Mouse (Mus musculus): Measurements from ENCODE around the gene Gtse1. TPM values are rescaled to one million over a fixed set of nuclear protein-coding genes. Genes with fewer than 3 reads are reported as not detected.

Gtse1 gene
- polyA plus RNA-seq, 1 experiment from 2014 or later = 23.0 TPM

- Histone ChIP-seq H3K9me3 (replicated peaks; ENCODE audit: control insufficient read depth, low read length) (no peaks in the 10 kb centered on the region), H3K36me3 (ENCODE audit: control insufficient read depth, insufficient read depth) (peaks cover 19% of the 10 kb centered on the region), H3K4me3 (ENCODE audit: low read depth, low read length) (no peak overlapping the region), H3K27ac (ENCODE audit: low read length) (no peak overlapping the region), H3K9ac (ENCODE audit: low read depth, low read length) (no peak overlapping the region), H3K27me3 (ENCODE audit: control insufficient read depth, insufficient read depth, low read depth, low read length) (no peaks in the 10 kb centered on the region), H3K4me1 (ENCODE audit: control insufficient read depth, low read depth, low read length) (no peaks in the 10 kb centered on the region), H3K4me2 (ENCODE audit: low read depth, low read length) (no peak overlapping the region)
- 79% methylated on average over 10 of the region's 10 CpGs for WGBS (ENCODE audit: insufficient replicate concordance)
- no peak for ATAC-seq (ENCODE audit: low read depth)
Observed at GRCm38 (mm10) chr15:85891971-85892370, 32.4 kb downstream of the Gtse1 start.

GRCm38 (mm10) chr15:85892498-85893118 lies 33.1 kb downstream of the Gtse1 start:
- WGBS (ENCODE audit: insufficient replicate concordance) = 75% methylated on average over 13 of the region's 13 CpGs

GRCm38 (mm10) chr15:85893871-85894270 lies 34.3 kb downstream of the Gtse1 start:
- no peak for ATAC-seq (ENCODE audit: low read depth)
- Histone ChIP-seq H3K4me3 (ENCODE audit: low read depth, low read length) (no peak overlapping the region), H3K4me2 (ENCODE audit: low read depth, low read length) (no peak overlapping the region), H3K9me3 (replicated peaks; ENCODE audit: control insufficient read depth, low read length) (no peaks in the 10 kb centered on the region), H3K4me1 (ENCODE audit: control insufficient read depth, low read depth, low read length) (no peaks in the 10 kb centered on the region), H3K27me3 (ENCODE audit: control insufficient read depth, insufficient read depth, low read depth, low read length) (no peaks in the 10 kb centered on the region), H3K36me3 (ENCODE audit: control insufficient read depth, insufficient read depth) (peaks cover 19% of the 10 kb centered on the region), H3K9ac (ENCODE audit: low read depth, low read length) (no peak overlapping the region), H3K27ac (ENCODE audit: low read length) (no peak overlapping the region)
- WGBS (ENCODE audit: insufficient replicate concordance) = 76% methylated on average over 7 of the region's 7 CpGs

More at GRCm38 (mm10) chr15:85892498-85893118, 33.1 kb downstream of the Gtse1 start:
- no peaks in the 10 kb centered on the region for H3K27me3 ChIP-seq (ENCODE audit: control insufficient read depth, insufficient read depth, low read depth, low read length)
- no peak overlapping the region for H3K4me3 ChIP-seq (ENCODE audit: low read depth, low read length)
- H3K9me3 ChIP-seq (replicated peaks; ENCODE audit: control insufficient read depth, low read length) = no peaks in the 10 kb centered on the region
- H3K4me2 ChIP-seq (ENCODE audit: low read depth, low read length) = no peak overlapping the region
- H3K9ac ChIP-seq (ENCODE audit: low read depth, low read length) = no peak overlapping the region
- H3K36me3 ChIP-seq (ENCODE audit: control insufficient read depth, insufficient read depth) = peaks cover 19% of the 10 kb centered on the region
- no peak for ATAC-seq (ENCODE audit: low read depth)
- H3K4me1 ChIP-seq (ENCODE audit: control insufficient read depth, low read depth, low read length) = no peaks in the 10 kb centered on the region
- no peak overlapping the region for H3K27ac ChIP-seq (ENCODE audit: low read length)

GRCm38 (mm10) chr15:85896284-85896683 lies 36.7 kb downstream of the Gtse1 start:
- Histone ChIP-seq H3K4me3 (ENCODE audit: low read depth, low read length) (no peak overlapping the region), H3K4me1 (ENCODE audit: control insufficient read depth, low read depth, low read length) (no peaks in the 10 kb centered on the region), H3K9ac (ENCODE audit: low read depth, low read length) (no peak overlapping the region), H3K27me3 (ENCODE audit: control insufficient read depth, insufficient read depth, low read depth, low read length) (no peaks in the 10 kb centered on the region), H3K9me3 (replicated peaks; ENCODE audit: control insufficient read depth, low read length) (no peaks in the 10 kb centered on the region), H3K27ac (ENCODE audit: low read length) (no peak overlapping the region), H3K36me3 (ENCODE audit: control insufficient read depth, insufficient read depth) (peaks cover 19% of the 10 kb centered on the region), H3K4me2 (ENCODE audit: low read depth, low read length) (no peak overlapping the region)
- no peak for ATAC-seq (ENCODE audit: low read depth)
- WGBS (ENCODE audit: insufficient replicate concordance) = 18% methylated on average over 8 of the region's 8 CpGs

GRCm38 (mm10) chr15:85897113-85897512 lies 37.6 kb downstream of the Gtse1 start:
- no peaks in the 10 kb centered on the region for H3K9me3 ChIP-seq (replicated peaks; ENCODE audit: control insufficient read depth, low read length)
- no peak overlapping the region for H3K4me2 ChIP-seq (ENCODE audit: low read depth, low read length)
- no peaks in the 10 kb centered on the region for H3K4me1 ChIP-seq (ENCODE audit: control insufficient read depth, low read depth, low read length)
- no peaks in the 10 kb centered on the region for H3K27me3 ChIP-seq (ENCODE audit: control insufficient read depth, insufficient read depth, low read depth, low read length)
- no peak overlapping the region for H3K27ac ChIP-seq (ENCODE audit: low read length)
- H3K4me3 ChIP-seq (ENCODE audit: low read depth, low read length) = no peak overlapping the region
- 79% methylated on average over 10 of the region's 10 CpGs for WGBS (ENCODE audit: insufficient replicate concordance)
- H3K9ac ChIP-seq (ENCODE audit: low read depth, low read length) = no peak overlapping the region
- H3K36me3 ChIP-seq (ENCODE audit: control insufficient read depth, insufficient read depth) = peaks cover 16% of the 10 kb centered on the region
- no peak for ATAC-seq (ENCODE audit: low read depth)

- H3K9me3 ChIP-seq (replicated peaks; ENCODE audit: control insufficient read depth, low read length) = no peaks in the 10 kb centered on the region
- no peaks in the 10 kb centered on the region for H3K27me3 ChIP-seq (ENCODE audit: control insufficient read depth, insufficient read depth, low read depth, low read length)
- no peak overlapping the region for H3K27ac ChIP-seq (ENCODE audit: low read length)
- ATAC-seq (ENCODE audit: low read depth) = no peak
- H3K4me2 ChIP-seq (ENCODE audit: low read depth, low read length) = no peak overlapping the region
- no peak overlapping the region for H3K4me3 ChIP-seq (ENCODE audit: low read depth, low read length)
- H3K9ac ChIP-seq (ENCODE audit: low read depth, low read length) = no peak overlapping the region
- 66% methylated on average over 6 of the region's 6 CpGs for WGBS (ENCODE audit: insufficient replicate concordance)
- peaks cover 5% of the 10 kb centered on the region for H3K36me3 ChIP-seq (ENCODE audit: control insufficient read depth, insufficient read depth)
- H3K4me1 ChIP-seq (ENCODE audit: control insufficient read depth, low read depth, low read length) = no peaks in the 10 kb centered on the region
Observed at GRCm38 (mm10) chr15:85899396-85899795, 39.9 kb downstream of the Gtse1 start.

GRCm38 (mm10) chr15:85900318-85900717 lies 40.8 kb downstream of the Gtse1 start:
- no peak for ATAC-seq (ENCODE audit: low read depth)

GRCm38 (mm10) chr15:85900801-85901200 lies 41.3 kb downstream of the Gtse1 start:
- 67% methylated on average over 12 of the region's 12 CpGs for WGBS (ENCODE audit: insufficient replicate concordance)

More at GRCm38 (mm10) chr15:85900318-85900717, 40.8 kb downstream of the Gtse1 start:
- H3K9me3 ChIP-seq (replicated peaks; ENCODE audit: control insufficient read depth, low read length) = no peaks in the 10 kb centered on the region
- H3K27me3 ChIP-seq (ENCODE audit: control insufficient read depth, insufficient read depth, low read depth, low read length) = no peaks in the 10 kb centered on the region
- H3K36me3 ChIP-seq (ENCODE audit: control insufficient read depth, insufficient read depth) = peaks cover 5% of the 10 kb centered on the region
- H3K9ac ChIP-seq (ENCODE audit: low read depth, low read length) = no peak overlapping the region
- H3K4me2 ChIP-seq (ENCODE audit: low read depth, low read length) = no peak overlapping the region
- H3K4me1 ChIP-seq (ENCODE audit: control insufficient read depth, low read depth, low read length) = no peaks in the 10 kb centered on the region
- WGBS (ENCODE audit: insufficient replicate concordance) = 79% methylated on average over 8 of the region's 8 CpGs
- H3K4me3 ChIP-seq (ENCODE audit: low read depth, low read length) = no peak overlapping the region
- H3K27ac ChIP-seq (ENCODE audit: low read length) = no peak overlapping the region

GRCm38 (mm10) chr15:85902505-85902904 lies 43.0 kb downstream of the Gtse1 start:
- H3K4me1 ChIP-seq (ENCODE audit: control insufficient read depth, low read depth, low read length) = no peaks in the 10 kb centered on the region
- H3K27me3 ChIP-seq (ENCODE audit: control insufficient read depth, insufficient read depth, low read depth, low read length) = no peaks in the 10 kb centered on the region
- no peak for ATAC-seq (ENCODE audit: low read depth)
- no peaks in the 10 kb centered on the region; the same call in 1 of the 2 replicates for H3K36me3 ChIP-seq (ENCODE audit: control insufficient read depth, insufficient read depth)
- H3K27ac ChIP-seq (ENCODE audit: low read length) = no peak overlapping the region
- no peak overlapping the region for H3K9ac ChIP-seq (ENCODE audit: low read depth, low read length)
- H3K4me2 ChIP-seq (ENCODE audit: low read depth, low read length) = no peak overlapping the region
- H3K4me3 ChIP-seq (ENCODE audit: low read depth, low read length) = no peak overlapping the region
- H3K9me3 ChIP-seq (replicated peaks; ENCODE audit: control insufficient read depth, low read length) = no peaks in the 10 kb centered on the region
- 50% methylated on average over 10 of the region's 10 CpGs for WGBS (ENCODE audit: insufficient replicate concordance)

More at GRCm38 (mm10) chr15:85900801-85901200, 41.3 kb downstream of the Gtse1 start:
- no peak overlapping the region for H3K4me2 ChIP-seq (ENCODE audit: low read depth, low read length)
- H3K9ac ChIP-seq (ENCODE audit: low read depth, low read length) = no peak overlapping the region
- H3K27ac ChIP-seq (ENCODE audit: low read length) = no peak overlapping the region
- H3K36me3 ChIP-seq (ENCODE audit: control insufficient read depth, insufficient read depth) = peaks cover 5% of the 10 kb centered on the region
- no peaks in the 10 kb centered on the region for H3K9me3 ChIP-seq (replicated peaks; ENCODE audit: control insufficient read depth, low read length)
- no peak overlapping the region for H3K4me3 ChIP-seq (ENCODE audit: low read depth, low read length)
- H3K4me1 ChIP-seq (ENCODE audit: control insufficient read depth, low read depth, low read length) = no peaks in the 10 kb centered on the region
- no peaks in the 10 kb centered on the region for H3K27me3 ChIP-seq (ENCODE audit: control insufficient read depth, insufficient read depth, low read depth, low read length)
- ATAC-seq (ENCODE audit: low read depth) = no peak

Measured in liver, embryonic 16.5 days (tissue).